Mouse (Mus musculus) embryonic fibroblast, embryonic 13.5 days (primary cell): ENCODE data around the gene Nxpe5.

Experiments
- CTCF ChIP-seq: IDR thresholded peaks from 2 replicates; pipeline ENCODE4 v1.5.1; 2011; ENCODE audit warnings: mild to moderate bottlenecking, control low read depth, low read length, moderate library complexity, borderline replicate concordance; ENCODE audit not compliant: insufficient read depth
- POLR2A ChIP-seq: IDR thresholded peaks from 2 replicates; pipeline ENCODE4 v1.6.1; 2011; ENCODE audit warnings: low read depth, mild to moderate bottlenecking, control low read depth, low read length, moderate library complexity

- TF ChIP-seq CTCF, result no peak
- TF ChIP-seq POLR2A, result no peak
Observed at GRCm38 (mm10) chr5:138256966-138257584, 31.4 kb downstream of the Nxpe5 start.
